Mouse (Mus musculus) heart, postnatal 0 days (tissue): ENCODE results near the gene Ano6. TPM values are rescaled to one million over a fixed set of nuclear protein-coding genes. Genes with fewer than 3 reads are reported as not detected.

Experiments used
- ATAC-seq: fragments of 200-750 bp; cut with Nextera tagmentation; 2 replicates; pipeline ENCODE4 v1.8.0; 2017; ENCODE audit warnings: low read depth, moderate number of reproducible peaks, moderate library complexity; ENCODE audit not compliant: insufficient read depth
- DNase-seq: peaks from one replicate; pipeline ENCODE4 v3.0.0-alpha.2; 2016; ENCODE audit warnings: low spot score
- H3K27ac ChIP-seq: fragments of 300-500 bp; sonication (generic); 2 replicates; pipeline ENCODE4 v1.5.1; 2014; ENCODE audit warnings: low read depth, mild to moderate bottlenecking
- H3K27me3 ChIP-seq: fragments of 300-500 bp; sonication (generic); 2 replicates; pipeline ENCODE4 v1.6.1; 2014; ENCODE audit warnings: low read length, mixed read lengths; ENCODE audit not compliant: control insufficient read depth, insufficient read depth
- H3K36me3 ChIP-seq: fragments of 300-500 bp; sonication (generic); replicated peaks from 2 replicates; pipeline ENCODE4 v1.6.1; 2014; ENCODE audit warnings: low read length, mixed read lengths; ENCODE audit not compliant: control insufficient read depth, insufficient read depth
- H3K4me1 ChIP-seq: fragments of 300-500 bp; sonication (generic); 2 replicates; pipeline ENCODE4 v1.6.1; 2014; ENCODE audit warnings: antibody characterized with exemption; ENCODE audit not compliant: control insufficient read depth, insufficient read depth
- H3K4me2 ChIP-seq: fragments of 300-500 bp; sonication (generic); 2 replicates; pipeline ENCODE4 v1.6.1; 2014; ENCODE audit warnings: low read depth, mild to moderate bottlenecking, low read length, moderate library complexity
- H3K4me3 ChIP-seq: fragments of 300-500 bp; sonication (generic); 2 replicates; pipeline ENCODE4 v1.5.1; 2014; ENCODE audit warnings: low read depth, low read length
- H3K9ac ChIP-seq: fragments of 300-500 bp; sonication (generic); replicated peaks from 2 replicates; pipeline ENCODE4 v1.6.1; 2014; ENCODE audit warnings: low read depth, low read length, mixed read lengths
- H3K9me3 ChIP-seq: fragments of 300-500 bp; sonication (generic); replicated peaks from 2 replicates; pipeline ENCODE4 v1.6.1; 2016; ENCODE audit warnings: low read length; ENCODE audit not compliant: control insufficient read depth
- CTCF ChIP-seq: IDR thresholded peaks from 2 replicates; pipeline ENCODE4 v1.5.1; 2016; ENCODE audit warnings: antibody characterized with exemption, control low read depth, low read depth
- EP300 ChIP-seq: IDR thresholded peaks from 2 replicates; pipeline ENCODE4 v1.6.1; 2016; ENCODE audit warnings: antibody characterized with exemption, low read depth
- WGBS: fragments of 180-500 bp; shearing (Covaris S2); extraction: QIAGEN DNeasy Blood & Tissue Kit; methylation state at CpG from one replicate; pipeline ENCODE4 v1.1.7; 2014; 5-methylcytosine and 5-hydroxymethylcytosine counted together
- polyA plus RNA-seq: library from polyadenylated mRNA; unstranded; fragments of >200 nt; fragmentation: Nextera tagmentation; extraction: Ambion mirVana; gene quantifications from 2 replicates; pipeline ENCODE4 v1.2.1, GENCODE M21; 2015
- total RNA-seq: library from RNA; depleted of rRNA; stranded (reverse); fragments of >200 nt; gene quantifications from 2 replicates; pipeline ENCODE4 v1.2.3, GENCODE M21; 2014; ENCODE audit warnings: low replicate concordance

The Ano6 gene
- total and polyA plus RNA-seq, 2 experiments from 2014 or later: 14.2 to 26.5 TPM

- Histone ChIP-seq H3K4me1 (peaks cover 35% of the 10 kb centered on the region), H3K9ac (peak overlapping the region; percentile 41; the same call in 1 of the 2 replicates)
These were observed 46.9 kb downstream of the Ano6 start for GRCm38 (mm10) chr15:95837570-95837969.

GRCm38 (mm10) chr15:95838171-95839020 is 47.8 kb downstream of the Ano6 start:
- H3K4me1 ChIP-seq: peaks cover 36% of the 10 kb centered on the region
- no peak for TF ChIP-seq CTCF
- no peak for TF ChIP-seq EP300

More at GRCm38 (mm10) chr15:95837570-95837969, 46.9 kb downstream of the Ano6 start:
- Histone ChIP-seq H3K4me2 (no peak overlapping the region), H3K27ac (peak overlapping the region; percentile 75), H3K4me3 (no peak overlapping the region), H3K36me3 (no peaks in the 10 kb centered on the region), H3K27me3 (no peaks in the 10 kb centered on the region), H3K9me3 (no peaks in the 10 kb centered on the region)
- ATAC-seq (no peak), DNase-seq (no peak)
- WGBS: 63% methylated on average over 1 of the region's 1 CpGs
- no peak for TF ChIP-seq EP300
- TF ChIP-seq CTCF: no peak

DNA sequence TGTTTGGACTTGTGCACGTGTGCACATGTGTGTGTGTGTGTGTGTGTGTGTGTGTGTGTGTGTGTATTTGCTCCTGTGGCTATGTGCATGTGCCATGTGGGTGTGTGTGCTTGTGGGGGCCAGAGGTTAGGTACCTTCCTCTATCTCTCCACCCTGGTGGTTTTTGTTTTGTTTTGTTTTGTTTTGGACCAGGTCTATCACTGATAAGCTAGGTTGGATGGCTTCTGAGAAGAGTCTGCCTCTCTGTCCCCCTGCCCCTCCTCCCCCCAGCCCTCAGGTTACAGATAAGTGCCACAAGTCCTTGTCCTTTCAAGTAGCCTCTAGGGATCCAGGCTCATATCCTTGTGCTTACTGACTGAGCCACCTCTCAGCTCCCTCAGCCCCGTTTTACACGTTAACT is 49.1 kb downstream of the Ano6 start:
- Histone ChIP-seq H3K27me3 (no peaks in the 10 kb centered on the region), H3K4me3 (no peak overlapping the region), H3K9me3 (no peaks in the 10 kb centered on the region), H3K4me2 (no peak overlapping the region), H3K27ac (no peak overlapping the region), H3K9ac (no peak overlapping the region), H3K36me3 (no peaks in the 10 kb centered on the region), H3K4me1 (peaks cover 39% of the 10 kb centered on the region)
- ATAC-seq: no peak
- no peak for DNase-seq
- 67% methylated on average over 3 of the region's 3 CpGs for WGBS
- no peak for TF ChIP-seq EP300
- no peak for TF ChIP-seq CTCF

More at GRCm38 (mm10) chr15:95838171-95839020, 47.8 kb downstream of the Ano6 start:
- Histone ChIP-seq H3K27ac (peak overlapping the region; percentile 75; the same call in 1 of the 2 replicates), H3K27me3 (no peaks in the 10 kb centered on the region), H3K9me3 (no peaks in the 10 kb centered on the region), H3K4me2 (no peak overlapping the region), H3K4me3 (no peak overlapping the region), H3K9ac (no peak overlapping the region), H3K36me3 (no peaks in the 10 kb centered on the region)
- no peak for DNase-seq
- no peak for ATAC-seq
- WGBS: 70% methylated on average over 11 of the region's 11 CpGs

- Histone ChIP-seq H3K4me1 (peaks cover 17% of the 10 kb centered on the region; the same call in 1 of the 2 replicates), H3K9me3 (no peaks in the 10 kb centered on the region), H3K4me3 (no peak overlapping the region), H3K9ac (no peak overlapping the region), H3K27ac (no peak overlapping the region), H3K4me2 (no peak overlapping the region), H3K36me3 (no peaks in the 10 kb centered on the region), H3K27me3 (no peaks in the 10 kb centered on the region)
- DNase-seq (no peak), ATAC-seq (no peak)
- WGBS: 72% methylated on average over 18 of the region's 18 CpGs
- no peak for TF ChIP-seq CTCF
These were observed 52.7 kb downstream of the Ano6 start for GRCm38 (mm10) chr15:95843183-95843949.

GRCm38 (mm10) chr15:95844412-95844811 is 53.8 kb downstream of the Ano6 start:
- H3K9me3 ChIP-seq: no peaks in the 10 kb centered on the region
- ATAC-seq: no peak
- H3K4me3 ChIP-seq: no peak overlapping the region
- WGBS: 54% methylated on average over 2 of the region's 2 CpGs
- H3K27me3 ChIP-seq: no peaks in the 10 kb centered on the region
- TF ChIP-seq CTCF (no peak), EP300 (no peak)
- H3K9ac ChIP-seq: no peak overlapping the region
- no peaks in the 10 kb centered on the region for H3K36me3 ChIP-seq
- no peak overlapping the region for H3K4me2 ChIP-seq
- no peak overlapping the region for H3K27ac ChIP-seq
- H3K4me1 ChIP-seq: peaks cover 14% of the 10 kb centered on the region; the same call in 1 of the 2 replicates
- DNase-seq: no peak
